Mouse (Mus musculus) hindbrain, postnatal 0 days (tissue): ENCODE results near the gene Rbck1. TPM values are rescaled to one million over a fixed set of nuclear protein-coding genes. Genes with fewer than 3 reads are reported as not detected.

Source experiments
- ATAC-seq: fragments of 200-750 bp; cut with Nextera tagmentation; 2 replicates; pipeline ENCODE4 v1.8.0; 2017; ENCODE audit warnings: mild to moderate bottlenecking, moderate TSS enrichment, moderate library complexity
- DNase-seq: peaks from one replicate; pipeline ENCODE4 v3.0.0-alpha.2; 2015; ENCODE audit warnings: low spot score
- H3K27ac ChIP-seq: fragments of 300-500 bp; sonication (generic); 2 replicates; pipeline ENCODE4 v1.5.1; 2014; ENCODE audit warnings: mild to moderate bottlenecking
- H3K27me3 ChIP-seq: fragments of 300-500 bp; sonication (generic); 2 replicates; pipeline ENCODE4 v1.6.1; 2014; ENCODE audit warnings: low read length, mixed read lengths; ENCODE audit not compliant: insufficient read depth
- H3K36me3 ChIP-seq: fragments of 300-500 bp; sonication (generic); 2 replicates; pipeline ENCODE4 v1.6.1; 2014; ENCODE audit warnings: low read length, mixed read lengths; ENCODE audit not compliant: insufficient read depth
- H3K4me1 ChIP-seq: fragments of 300-500 bp; sonication (generic); 2 replicates; pipeline ENCODE4 v1.6.1; 2014; ENCODE audit warnings: antibody characterized with exemption, low read length, mixed read lengths; ENCODE audit not compliant: insufficient read depth
- H3K4me2 ChIP-seq: fragments of 300-500 bp; sonication (generic); 2 replicates; pipeline ENCODE4 v1.6.1; 2014; ENCODE audit warnings: low read depth, mild to moderate bottlenecking, low read length, moderate library complexity, mixed read lengths
- H3K4me3 ChIP-seq: fragments of 300-500 bp; sonication (generic); 2 replicates; pipeline ENCODE4 v1.5.1; 2014; ENCODE audit warnings: low read length
- H3K9ac ChIP-seq: fragments of 300-500 bp; sonication (generic); replicated peaks from 2 replicates; pipeline ENCODE4 v1.6.1; 2014; ENCODE audit warnings: mild to moderate bottlenecking, low read length, moderate library complexity, mixed read lengths
- H3K9me3 ChIP-seq: fragments of 300-500 bp; sonication (generic); 2 replicates; pipeline ENCODE4 v1.6.1; 2016; ENCODE audit warnings: low read length, mixed read lengths
- CTCF ChIP-seq: IDR thresholded peaks from 2 replicates; pipeline ENCODE4 v1.5.1; 2016; ENCODE audit warnings: antibody characterized with exemption, control low read depth, low read depth
- WGBS: fragments of 180-500 bp; shearing (Covaris S2); extraction: QIAGEN DNeasy Blood & Tissue Kit; methylation state at CpG from one replicate; pipeline ENCODE4 v1.1.7; 2014; 5-methylcytosine and 5-hydroxymethylcytosine counted together
- polyA plus RNA-seq: library from polyadenylated mRNA; unstranded; fragments of >200 nt; fragmentation: Nextera tagmentation; extraction: Ambion mirVana; gene quantifications from 2 replicates; pipeline ENCODE4 v1.2.1, GENCODE M21; 2015
- total RNA-seq: library from RNA; depleted of rRNA; stranded (reverse); fragments of >200 nt; gene quantifications from 2 replicates; pipeline ENCODE4 v1.2.3, GENCODE M21; 2014

Rbck1 gene
- total and polyA plus RNA-seq, 2 experiments from 2014 or later = 81.6 to 135 TPM

- Histone ChIP-seq H3K9me3 (no peaks in the 10 kb centered on the region), H3K4me1 (no peaks in the 10 kb centered on the region), H3K36me3 (no peaks in the 10 kb centered on the region), H3K4me2 (no peak overlapping the region), H3K27ac (no peak overlapping the region), H3K4me3 (no peak overlapping the region), H3K27me3 (no peaks in the 10 kb centered on the region), H3K9ac (no peak overlapping the region)
- DNase-seq (no peak), ATAC-seq (no peak)
- WGBS = 85% methylated on average over 3 of the region's 3 CpGs
- no peak for TF ChIP-seq CTCF
Measured at GRCm38 (mm10) chr2:152357254-152357653, 24.8 kb upstream of the Rbck1 start.

DNA sequence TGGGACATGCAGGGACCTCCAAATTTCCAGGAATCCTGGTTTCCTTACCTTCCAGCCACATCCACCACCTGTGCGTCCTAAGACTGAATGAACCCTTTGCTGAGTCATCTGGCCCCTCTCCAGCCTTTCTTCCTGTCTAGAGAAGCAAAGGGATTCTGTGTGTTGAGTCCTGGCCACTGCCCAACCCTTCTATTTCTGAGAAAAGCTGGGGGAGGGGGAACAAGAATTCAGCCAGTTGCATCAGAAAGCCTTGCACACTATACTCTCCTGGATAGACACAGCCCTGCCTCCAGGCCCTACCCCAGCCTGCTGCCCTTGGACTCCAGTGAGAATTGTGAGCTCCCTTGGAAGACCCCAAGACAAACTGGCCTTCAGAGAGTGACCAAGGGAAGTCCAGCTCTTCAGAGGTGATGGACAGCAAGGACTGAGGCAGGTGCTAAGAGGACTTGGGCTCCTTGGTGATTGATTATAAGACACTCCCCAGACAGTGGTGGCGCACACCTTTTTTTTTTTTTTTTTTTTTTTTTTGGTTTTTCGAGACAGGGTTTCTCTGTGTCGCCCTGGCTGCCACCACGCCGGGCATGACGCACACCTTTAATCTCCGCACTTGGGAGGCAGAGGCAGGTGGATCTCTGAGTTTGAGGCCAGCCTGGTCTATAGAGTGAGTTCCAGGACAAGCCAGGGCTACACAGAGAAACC lies 17.5 kb upstream of the Rbck1 start:
- no peaks in the 10 kb centered on the region for H3K27me3 ChIP-seq

DNA sequence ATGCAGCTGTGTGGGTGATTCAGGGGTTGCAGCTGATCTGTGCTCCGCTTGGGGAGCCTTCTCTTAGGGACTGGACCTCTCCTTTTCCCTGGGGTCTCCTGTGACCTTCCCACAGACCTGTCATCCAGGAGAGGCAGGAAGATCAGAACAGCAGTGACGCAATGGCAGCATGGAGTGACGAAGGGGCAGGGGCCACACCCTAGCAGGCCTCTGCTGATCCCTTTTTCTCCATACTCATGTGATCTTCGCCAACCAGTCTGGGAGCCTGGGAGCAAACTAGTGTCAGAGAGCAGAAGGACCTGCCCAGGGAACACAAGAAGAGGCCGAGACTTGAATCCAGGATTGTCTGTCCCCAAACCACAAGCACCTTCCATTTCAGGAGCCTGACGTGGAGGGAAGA lies 16.8 kb upstream of the Rbck1 start:
- ATAC-seq = no peak
- Histone ChIP-seq H3K4me3 (no peak overlapping the region), H3K36me3 (no peaks in the 10 kb centered on the region), H3K27ac (no peak overlapping the region), H3K9ac (no peak overlapping the region), H3K4me1 (peaks cover 3% of the 10 kb centered on the region; the same call in 1 of the 2 replicates), H3K4me2 (no peak overlapping the region), H3K27me3 (no peaks in the 10 kb centered on the region), H3K9me3 (no peaks in the 10 kb centered on the region)
- TF ChIP-seq CTCF = no peak
- 93% methylated on average over 6 of the region's 6 CpGs for WGBS
- DNase-seq = no peak

More for the DNA sequence above, 17.5 kb upstream of the Rbck1 start:
- ATAC-seq (0 out of 2 replicates have a peak, but pooled peaks have one; percentile 32), DNase-seq (peak; percentile 32)
- Histone ChIP-seq H3K4me1 (no peaks in the 10 kb centered on the region), H3K4me2 (no peak overlapping the region), H3K4me3 (no peak overlapping the region), H3K36me3 (no peaks in the 10 kb centered on the region), H3K27ac (no peak overlapping the region), H3K9me3 (no peaks in the 10 kb centered on the region), H3K9ac (no peak overlapping the region)
- WGBS = 87% methylated on average over 8 of the region's 8 CpGs
- TF ChIP-seq CTCF = no peak

- TF ChIP-seq CTCF = no peak
Measured at GRCm38 (mm10) chr2:152347722-152348121, 15.3 kb upstream of the Rbck1 start.

DNA sequence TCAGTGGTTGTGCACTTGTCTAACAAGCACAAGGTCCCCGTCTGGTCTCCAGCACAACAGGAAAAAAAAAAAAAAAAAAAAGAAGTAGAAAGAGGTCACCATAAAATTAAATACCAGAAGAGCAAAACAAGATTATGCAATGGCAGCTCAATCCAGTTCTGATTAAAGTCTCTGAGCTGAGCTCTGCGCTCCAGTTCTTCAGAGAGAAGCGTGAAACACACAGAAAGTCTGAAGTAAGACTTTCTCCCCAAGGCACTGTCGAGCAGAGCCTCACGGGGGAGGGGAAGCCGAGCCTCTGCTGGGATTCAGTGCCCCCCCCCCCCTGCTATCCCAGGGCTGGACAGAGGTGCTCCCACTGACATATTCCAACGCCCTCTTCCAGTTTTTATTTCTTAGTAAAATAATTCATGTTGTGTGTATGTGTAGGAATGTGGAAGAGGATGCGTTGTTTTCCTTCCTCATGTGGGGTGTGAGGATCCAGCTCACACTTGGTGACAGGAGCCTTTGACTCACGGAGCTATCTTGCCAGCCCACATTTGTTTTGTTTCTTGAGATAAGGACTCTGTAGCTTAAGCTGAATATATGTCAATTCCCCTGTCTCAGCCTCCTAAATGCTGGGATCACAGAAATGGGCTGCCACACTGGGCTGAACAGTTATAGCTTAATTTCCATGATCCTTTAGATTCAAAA lies 14.5 kb upstream of the Rbck1 start:
- DNase-seq = no peak
- Histone ChIP-seq H3K9ac (no peak overlapping the region), H3K27me3 (no peaks in the 10 kb centered on the region), H3K27ac (no peak overlapping the region), H3K4me2 (no peak overlapping the region), H3K4me1 (peaks cover 4% of the 10 kb centered on the region; the same call in 1 of the 2 replicates), H3K4me3 (no peak overlapping the region), H3K36me3 (no peaks in the 10 kb centered on the region), H3K9me3 (no peaks in the 10 kb centered on the region)
- no peak for TF ChIP-seq CTCF
- WGBS = 45% methylated on average over 9 of the region's 9 CpGs
- no peak for ATAC-seq

More at GRCm38 (mm10) chr2:152347722-152348121, 15.3 kb upstream of the Rbck1 start:
- Histone ChIP-seq H3K4me2 (no peak overlapping the region), H3K9ac (no peak overlapping the region), H3K27ac (no peak overlapping the region), H3K27me3 (no peaks in the 10 kb centered on the region), H3K9me3 (no peaks in the 10 kb centered on the region), H3K36me3 (no peaks in the 10 kb centered on the region), H3K4me3 (no peak overlapping the region), H3K4me1 (peaks cover 4% of the 10 kb centered on the region; the same call in 1 of the 2 replicates)
- 78% methylated on average over 2 of the region's 2 CpGs for WGBS
- DNase-seq (no peak), ATAC-seq (no peak)

DNA sequence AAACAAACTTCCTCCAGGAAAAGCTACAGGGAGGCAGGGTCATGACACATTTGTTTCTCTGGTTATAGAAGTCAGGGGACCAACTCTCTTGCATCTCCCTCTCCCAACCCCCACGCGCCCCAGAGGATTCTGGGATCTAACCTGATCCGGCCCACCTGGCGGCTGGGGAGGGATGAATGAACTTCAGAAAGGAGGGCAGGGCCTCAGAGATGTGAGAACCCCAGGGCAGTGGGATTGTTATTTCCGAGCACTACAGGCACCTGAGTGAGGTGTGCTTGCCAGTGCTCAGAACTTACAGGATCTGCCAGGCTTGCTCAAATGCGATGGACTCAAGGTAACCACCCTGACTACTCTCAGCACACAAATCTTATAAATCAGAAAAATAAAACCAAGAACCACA lies 12.9 kb upstream of the Rbck1 start:
- Histone ChIP-seq H3K9me3 (no peaks in the 10 kb centered on the region), H3K27ac (no peak overlapping the region), H3K36me3 (no peaks in the 10 kb centered on the region), H3K27me3 (no peaks in the 10 kb centered on the region), H3K4me2 (no peak overlapping the region), H3K4me3 (no peak overlapping the region), H3K9ac (no peak overlapping the region), H3K4me1 (peaks cover 4% of the 10 kb centered on the region; the same call in 1 of the 2 replicates)
- no peak for ATAC-seq
- 82% methylated on average over 6 of the region's 6 CpGs for WGBS
- DNase-seq = no peak
- TF ChIP-seq CTCF = no peak

GRCm38 (mm10) chr2:152344909-152345308 lies 12.5 kb upstream of the Rbck1 start:
- no peak for ATAC-seq
- no peak for DNase-seq
- H3K4me2 ChIP-seq = no peak overlapping the region

More at GRCm38 (mm10) chr2:152344909-152345308, 12.5 kb upstream of the Rbck1 start:
- Histone ChIP-seq H3K9ac (no peak overlapping the region), H3K4me1 (peaks cover 4% of the 10 kb centered on the region; the same call in 1 of the 2 replicates), H3K27ac (no peak overlapping the region), H3K9me3 (no peaks in the 10 kb centered on the region), H3K4me3 (no peak overlapping the region), H3K27me3 (no peaks in the 10 kb centered on the region), H3K36me3 (no peaks in the 10 kb centered on the region)
- no peak for TF ChIP-seq CTCF
- 69% methylated on average over 5 of the region's 5 CpGs for WGBS
